In the genomic region with DNA sequence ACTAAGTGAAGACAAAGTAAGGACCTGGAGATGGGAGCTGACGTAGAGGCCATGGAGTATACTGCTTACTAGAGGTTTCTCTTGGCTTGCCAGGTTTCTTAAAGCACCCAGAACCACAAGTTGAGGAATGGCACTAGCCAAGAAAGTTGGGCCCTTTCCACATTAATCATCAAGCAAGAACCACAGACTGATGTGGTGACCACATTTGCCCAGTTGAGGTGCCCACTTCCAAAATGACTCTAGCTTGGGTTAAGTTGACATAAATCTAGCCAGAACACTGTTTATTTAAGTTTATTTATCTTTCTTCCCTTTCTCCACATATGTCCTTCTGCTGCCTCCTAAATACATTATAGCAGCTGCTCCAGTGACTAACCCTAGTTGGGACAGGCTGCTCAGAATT, we compare ENCODE assay signal across 27 mouse cellular contexts.
DNase-seq lines count a peak whose midpoint lies in the region; ATAC-seq and TF ChIP-seq lines count a peak whose summit lies in the region.
"Had no signal": no experiment of that assay in that cellular context is flagged by ENCODE, and none has a peak within 500 bp of the region (broad histone marks: within the 10 kb centered on the region; RNA-seq: fewer than 3 reads in every experiment).

No protein-coding gene starts in this region.

- no peak overlapping the region for H3K4me3 ChIP-seq in bone marrow macrophage, adult 2 months (ENCODE audit: insufficient read depth, low read length)
- H3K4me3 ChIP-seq in macrophage (ENCODE audit: inconsistent target) = no peak overlapping the region
- no peak overlapping the region for H3K4me3 ChIP-seq in intestine, embryonic 15.5 days (replicated peaks)
- H3K4me3 ChIP-seq in midbrain, embryonic 16.5 days (ENCODE audit: low read depth, low read length) = no peak overlapping the region
- H3K4me3 ChIP-seq in hindbrain, embryonic 16.5 days (ENCODE audit: low read length) = no peak overlapping the region
- H3K4me3 ChIP-seq: embryonic facial prominence, embryonic 10.5 days; embryonic facial prominence, embryonic 12.5 days; forebrain, embryonic 13.5 days; forebrain, embryonic 15.5 days had no signal

- H3K27ac ChIP-seq in bone marrow macrophage, adult 2 months (ENCODE audit: insufficient read depth, low read depth, low read length) = peak overlapping the region; percentile 66
- peak overlapping the region; percentile 32 for H3K27ac ChIP-seq in macrophage
- H3K27ac ChIP-seq in intestine, embryonic 15.5 days = no peak overlapping the region
- no peak overlapping the region for H3K27ac ChIP-seq in midbrain, embryonic 16.5 days (ENCODE audit: low read length)
- no peak overlapping the region for H3K27ac ChIP-seq in hindbrain, embryonic 16.5 days (ENCODE audit: low read depth, low read length)
- H3K27ac ChIP-seq: embryonic facial prominence, embryonic 10.5 days; embryonic facial prominence, embryonic 12.5 days; forebrain, embryonic 13.5 days; forebrain, embryonic 15.5 days had no signal

- no peaks in the 10 kb centered on the region for H3K9me3 ChIP-seq in intestine, embryonic 15.5 days
- H3K9me3 ChIP-seq in midbrain, embryonic 16.5 days (replicated peaks; ENCODE audit: control insufficient read depth, low read length, poor library complexity, severe bottlenecking) = no peaks in the 10 kb centered on the region
- H3K9me3 ChIP-seq in hindbrain, embryonic 16.5 days (ENCODE audit: control insufficient read depth, low read length) = no peaks in the 10 kb centered on the region
- H3K9me3 ChIP-seq: embryonic facial prominence, embryonic 10.5 days; embryonic facial prominence, embryonic 12.5 days; forebrain, embryonic 13.5 days; forebrain, embryonic 15.5 days had no signal

- peak; percentile 18 for DNase-seq in 3134 (ENCODE audit: extremely low read depth, insufficient read length, low spot score)
- no peak for DNase-seq in cerebellum, postnatal 4 days (ENCODE audit: low spot score in 2 of 2)
- DNase-seq: adrenal gland, adult 8-10 months; adrenal gland, postnatal 14 days; adrenal gland, postnatal 36 days; B cell, adult 2 months; cerebellum, adult 11 months; cerebellum, adult 18-20 months; cerebellum, adult 9-10 months; cerebellum, postnatal 10 days; cerebellum, postnatal 25 days; forebrain, postnatal 0 days had no signal

- H3K79me2 ChIP-seq in macrophage (ENCODE audit: inconsistent target) = no peaks in the 10 kb centered on the region

- TF ChIP-seq POLR2A in bone marrow macrophage, adult 2 months (IDR thresholded peaks at IDR 0.05; ENCODE audit: borderline replicate concordance, low read depth, low read length) = no peak

- WGBS in macrophage (ENCODE audit: missing documents) = 75% methylated on average over 1 of the region's 1 CpGs
- WGBS in intestine, embryonic 15.5 days = 71% methylated on average over 1 of the region's 1 CpGs
- 86% methylated on average over 1 of the region's 1 CpGs for WGBS in midbrain, embryonic 16.5 days
- 96% methylated on average over 1 of the region's 1 CpGs for WGBS in hindbrain, embryonic 16.5 days

- H3K4me1 ChIP-seq in bone marrow macrophage, adult 2 months (ENCODE audit: control insufficient read depth, insufficient read depth, low read length) = peaks cover 37% of the 10 kb centered on the region
- no peaks in the 10 kb centered on the region for H3K4me1 ChIP-seq in intestine, embryonic 15.5 days (replicated peaks)
- H3K4me1 ChIP-seq in midbrain, embryonic 16.5 days (ENCODE audit: control insufficient read depth, insufficient read depth, low read length) = no peaks in the 10 kb centered on the region
- H3K4me1 ChIP-seq in hindbrain, embryonic 16.5 days (ENCODE audit: control insufficient read depth, insufficient read depth, low read depth, low read length) = no peaks in the 10 kb centered on the region
- H3K4me1 ChIP-seq: embryonic facial prominence, embryonic 10.5 days; embryonic facial prominence, embryonic 12.5 days; forebrain, embryonic 13.5 days; forebrain, embryonic 15.5 days had no signal

- no peak for TF ChIP-seq CTCF in bone marrow macrophage, adult 2 months (IDR thresholded peaks at IDR 0.05; ENCODE audit: low read depth, low read length)

- H3K9ac ChIP-seq in intestine, embryonic 15.5 days = no peak overlapping the region
- H3K9ac ChIP-seq in midbrain, embryonic 16.5 days (ENCODE audit: low read depth, low read length) = no peak overlapping the region
- H3K9ac ChIP-seq in hindbrain, embryonic 16.5 days (ENCODE audit: low read depth, low read length) = no peak overlapping the region
- H3K9ac ChIP-seq: embryonic facial prominence, embryonic 12.5 days; forebrain, embryonic 13.5 days; forebrain, embryonic 15.5 days; forebrain, postnatal 0 days had no signal

- no peaks in the 10 kb centered on the region for H3K36me3 ChIP-seq in macrophage (ENCODE audit: inconsistent target)
- H3K36me3 ChIP-seq in intestine, embryonic 15.5 days = no peaks in the 10 kb centered on the region
- H3K36me3 ChIP-seq in midbrain, embryonic 16.5 days (ENCODE audit: control insufficient read depth, insufficient read depth, low read length) = no peaks in the 10 kb centered on the region
- H3K36me3 ChIP-seq in hindbrain, embryonic 16.5 days (ENCODE audit: control insufficient read depth, insufficient read depth, low read length) = no peaks in the 10 kb centered on the region
- H3K36me3 ChIP-seq: embryonic facial prominence, embryonic 10.5 days; embryonic facial prominence, embryonic 12.5 days; forebrain, embryonic 15.5 days; G1E had no signal

- H3K27me3 ChIP-seq in intestine, embryonic 15.5 days (replicated peaks) = no peaks in the 10 kb centered on the region
- no peaks in the 10 kb centered on the region for H3K27me3 ChIP-seq in midbrain, embryonic 16.5 days (ENCODE audit: control insufficient read depth, insufficient read depth, low read depth, low read length)
- H3K27me3 ChIP-seq in hindbrain, embryonic 16.5 days (replicated peaks; ENCODE audit: control insufficient read depth, insufficient read depth, low read length) = no peaks in the 10 kb centered on the region
- H3K27me3 ChIP-seq: CH12.LX; embryonic facial prominence, embryonic 12.5 days; forebrain, embryonic 13.5 days; forebrain, embryonic 15.5 days; Patski had no signal

- peak; percentile 18; the same call in 1 of the 2 replicates for ATAC-seq in granulocyte monocyte progenitor cell, adult 5-6 weeks (replicated peaks; ENCODE audit: poor library complexity, severe bottlenecking)
- ATAC-seq in intestine, embryonic 15.5 days = no peak
- no peak for ATAC-seq in midbrain, embryonic 16.5 days
- ATAC-seq in hindbrain, embryonic 16.5 days = no peak
- ATAC-seq: activated CD4-positive, CD25-positive, alpha-beta regulatory T cell, adult 4 months; CD4-positive, CD25-positive, alpha-beta regulatory T cell, adult 4 months; forebrain, embryonic 13.5 days; forebrain, embryonic 15.5 days; forebrain, postnatal 0 days; Patski had no signal

- H3K4me2 ChIP-seq in intestine, embryonic 15.5 days (replicated peaks) = no peak overlapping the region
- no peak overlapping the region for H3K4me2 ChIP-seq in midbrain, embryonic 16.5 days (ENCODE audit: low read length)
- no peak overlapping the region for H3K4me2 ChIP-seq in hindbrain, embryonic 16.5 days (ENCODE audit: low read length)
- H3K4me2 ChIP-seq: embryonic facial prominence, embryonic 12.5 days; forebrain, embryonic 13.5 days; forebrain, embryonic 15.5 days had no signal

Comparison
In these comparisons a context has a peak if more than half of its experiments do, and no peak if none do; other contexts are left out.
1. H3K27ac ChIP-seq: peak in bone marrow macrophage, adult 2 months (single experiment) and macrophage (single experiment); none in intestine, embryonic 15.5 days (single experiment), midbrain, embryonic 16.5 days (single experiment) and hindbrain, embryonic 16.5 days (single experiment).